Mouse (Mus musculus): ENCODE data around the gene Cdc25a. TPM values are rescaled to one million over a fixed set of nuclear protein-coding genes. Genes with fewer than 3 reads are reported as not detected.

Gene Cdc25a
- total RNA-seq (2021), result 1 to 10 TPM; 5.6 to 6.6 TPM

DNA sequence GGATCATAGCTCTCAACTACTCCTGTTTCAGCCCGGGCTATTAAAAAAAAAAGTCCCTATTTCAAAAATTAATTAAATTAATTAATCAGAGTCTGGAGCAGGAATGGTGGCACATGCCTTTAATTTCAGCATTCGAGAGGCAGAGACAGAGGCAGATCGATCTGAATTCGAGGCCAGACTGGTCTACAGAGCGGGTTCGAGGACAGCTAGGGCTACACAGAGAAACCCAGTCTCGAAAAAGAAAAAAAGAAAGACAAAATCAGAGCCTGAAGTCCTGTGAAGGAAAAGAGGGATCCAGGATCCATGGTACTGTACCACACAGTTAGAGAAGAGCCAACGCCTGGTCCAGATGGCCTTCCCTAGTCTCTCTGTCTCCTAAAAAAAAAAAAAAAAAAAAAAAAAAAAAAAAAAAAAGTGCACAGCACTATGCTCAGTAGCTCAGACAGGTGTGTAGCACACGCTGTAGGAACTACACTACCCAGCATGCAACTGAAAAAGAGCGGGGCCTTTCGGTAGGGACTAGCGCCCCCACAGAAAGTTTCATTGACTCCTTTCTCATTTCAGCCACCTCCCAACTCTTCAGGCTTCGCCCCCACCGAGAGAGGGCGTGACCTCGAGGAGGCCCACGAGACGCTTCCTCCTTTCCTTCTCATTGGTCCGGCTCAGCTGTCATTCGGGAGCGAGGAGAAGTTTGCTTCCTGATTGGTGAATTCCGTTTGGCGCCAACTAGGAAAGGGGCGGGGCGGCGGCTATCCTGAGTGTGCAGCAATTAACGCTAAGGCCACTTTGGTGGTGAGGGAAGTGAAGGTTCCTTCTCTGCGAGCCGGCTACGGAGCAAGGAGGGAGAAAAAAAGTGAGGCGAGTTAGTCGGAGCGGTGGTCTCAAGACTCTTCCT lies at the start of gene Cdc25a:
Gene Cdc25a (plus strand): TSS at position 783 of the 895 bp plus-strand sequence.
- intact Hi-C loops (cut with DNase I), result no loop called here

DNA sequence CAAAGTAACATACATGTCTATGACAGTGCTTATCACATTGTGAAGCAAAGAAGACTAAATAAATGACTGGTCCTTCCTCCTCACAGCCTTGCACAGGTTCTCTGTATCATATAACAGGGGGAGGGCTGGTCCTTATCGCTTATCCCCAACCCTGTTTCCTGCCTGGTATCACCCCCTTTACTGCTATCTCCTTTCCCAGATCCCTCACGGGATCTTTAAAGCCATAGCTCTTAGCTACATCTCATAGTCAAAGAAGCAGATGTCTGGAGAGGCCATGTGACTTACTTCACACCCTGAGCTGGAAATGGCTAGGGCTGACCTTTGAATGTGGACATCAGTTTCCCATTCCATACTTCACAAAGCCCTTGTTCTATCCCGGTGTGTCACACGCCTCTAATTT lies 49.6 kb upstream of the Cdc25a start:
- DNase-seq (ENCODE audit: extremely low spot score in 1 of 2, low spot score in 2 of 2), result no peak
- intact Hi-C loops (cut with DNase I), result no loop called here

More for the DNA sequence above, at the start of gene Cdc25a:
- peak; percentile 97 for DNase-seq (ENCODE audit: extremely low spot score in 1 of 2, low spot score in 2 of 2)

GRCm38 (mm10) chr9:109826181-109826580 lies 49.2 kb upstream of the Cdc25a start:
- no peak for DNase-seq (ENCODE audit: extremely low spot score in 1 of 2, low spot score in 2 of 2)
- intact Hi-C loops (cut with DNase I), result no loop called here

DNA sequence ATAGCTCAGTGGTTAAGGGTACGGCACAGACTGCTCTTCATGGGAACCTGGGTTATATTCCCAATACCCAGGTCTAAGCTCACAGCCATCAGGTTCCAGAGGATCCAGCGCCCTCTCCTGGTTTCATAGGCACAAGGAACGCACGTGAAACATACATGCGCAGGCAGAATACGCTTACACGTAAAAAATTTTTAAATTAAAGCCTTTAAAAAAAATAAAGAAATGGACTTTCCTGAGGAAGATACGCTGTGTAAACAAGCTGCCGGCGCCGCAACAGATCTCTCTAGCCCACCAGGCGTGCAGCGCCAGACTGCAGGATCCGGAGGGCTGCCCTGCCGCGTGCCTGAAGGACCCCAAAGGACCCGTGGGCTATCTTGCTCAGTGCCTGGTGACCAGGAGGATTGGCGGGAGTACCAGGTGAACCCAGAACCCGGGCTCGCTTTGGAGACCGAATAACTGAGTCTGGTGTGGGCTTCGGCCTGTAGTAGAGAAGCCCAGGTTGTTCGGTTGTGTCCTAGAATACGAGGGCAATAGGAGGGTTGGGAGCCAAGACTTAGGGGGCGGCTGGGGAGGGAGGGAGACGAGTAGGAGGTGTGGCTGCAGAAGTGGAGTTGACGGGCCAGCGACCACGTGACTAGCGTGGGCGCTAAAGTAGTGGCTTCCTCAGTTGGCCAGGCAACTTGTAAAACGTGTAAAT lies 42.8 kb upstream of the Cdc25a start, which contains the start of gene Nme6:
Gene Nme6 (plus strand): TSS at position 359 of the 697 bp plus-strand sequence.
- intact Hi-C loops (cut with DNase I), result loop anchor here (10.0 kb wide), 1 partner anchor 738 kb away; the partner anchor contains the start of gene Plxnb1
- DNase-seq (ENCODE audit: extremely low spot score in 1 of 2, low spot score in 2 of 2), result peak; percentile 72 to 89

DNA sequence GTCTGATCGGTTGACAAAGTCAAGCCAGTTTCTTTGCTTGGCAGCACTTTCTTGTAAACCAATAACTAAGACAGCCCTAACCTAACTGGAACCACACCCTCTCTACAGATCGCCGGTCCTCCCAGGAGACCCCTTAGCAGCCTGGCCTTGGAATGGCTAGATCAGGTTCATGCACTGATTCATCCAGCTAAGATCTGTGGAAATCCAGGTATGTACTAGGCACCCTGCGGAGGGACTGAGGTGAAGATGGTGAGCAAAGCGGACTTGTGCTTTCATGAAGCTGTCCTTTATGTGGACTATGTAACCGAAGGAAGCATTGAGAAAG lies 42.3 kb upstream of the Cdc25a start:
- DNase-seq (ENCODE audit: extremely low spot score in 1 of 2, low spot score in 2 of 2), result no peak
- intact Hi-C loops (cut with DNase I), result loop anchor here (10.0 kb wide), 1 partner anchor 738 kb away; the partner anchor contains the start of gene Plxnb1

- intact Hi-C loops (cut with DNase I), result no loop called here
- peak in 1 of 2 experiments; percentile 30 for DNase-seq (ENCODE audit: extremely low spot score in 1 of 2, low spot score in 2 of 2)
Observed at GRCm38 (mm10) chr9:109849312-109849758, 26.0 kb upstream of the Cdc25a start, which contains the start of gene Camp. Gene Camp, minus strand, starts transcription at chr9:109849617.

DNA sequence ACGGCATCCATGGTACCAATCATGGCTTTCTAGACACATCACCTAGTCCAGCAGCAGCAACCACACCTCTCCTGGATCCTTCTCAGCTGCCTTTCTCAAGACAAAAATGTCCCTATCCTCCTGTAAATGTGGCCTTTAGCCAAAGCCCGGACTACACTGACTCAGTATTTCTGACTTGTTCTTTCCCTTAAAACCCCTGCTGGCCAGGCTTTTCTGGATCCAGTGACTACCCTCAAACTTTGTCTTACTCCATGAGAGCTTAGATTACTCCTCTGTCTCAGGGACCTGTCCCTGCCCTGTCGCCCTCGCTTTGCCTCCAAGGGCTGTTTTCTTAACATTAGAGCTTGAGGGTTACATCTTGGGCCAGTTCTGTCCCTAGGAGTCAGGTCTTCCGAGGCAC lies 25.3 kb upstream of the Cdc25a start:
- DNase-seq (ENCODE audit: extremely low spot score in 1 of 2, low spot score in 2 of 2), result no peak
- intact Hi-C loops (cut with DNase I), result no loop called here

DNA sequence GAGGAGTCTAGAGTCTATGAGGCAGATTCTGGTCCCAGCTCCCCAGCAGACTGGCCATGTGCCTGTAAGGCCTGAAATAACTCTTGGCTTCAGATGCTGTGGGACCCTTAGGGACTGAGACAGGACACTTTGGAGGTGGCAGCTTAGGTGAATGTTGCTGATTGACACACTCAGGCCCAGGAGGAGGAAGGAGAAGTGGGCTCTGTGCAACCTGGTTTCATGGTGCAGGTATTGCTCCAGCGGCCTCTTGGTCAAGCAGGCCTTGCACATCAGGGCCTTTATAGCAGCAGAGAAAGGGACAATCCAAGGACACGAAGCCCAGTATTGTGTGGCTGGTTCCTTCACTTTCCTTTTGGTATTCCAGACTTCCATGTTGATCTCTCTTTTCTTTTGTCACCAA lies 21.0 kb upstream of the Cdc25a start:
- intact Hi-C loops (cut with DNase I), result no loop called here

GRCm38 (mm10) chr9:109855947-109856346 lies 19.4 kb upstream of the Cdc25a start:
- intact Hi-C loops (cut with DNase I), result no loop called here
- DNase-seq (ENCODE audit: extremely low spot score in 1 of 2, low spot score in 2 of 2), result no peak

More for the DNA sequence above, 21.0 kb upstream of the Cdc25a start:
- DNase-seq (ENCODE audit: extremely low spot score in 1 of 2, low spot score in 2 of 2), result no peak

- DNase-seq (ENCODE audit: extremely low spot score in 1 of 2, low spot score in 2 of 2), result peak; percentile 48 to 79
- intact Hi-C loops (cut with DNase I), result loop anchor here (5.0 to 10.0 kb wide), 2 partner anchors 738 to 775 kb away; no protein-coding TSS in a partner anchor
Observed at GRCm38 (mm10) chr9:109862397-109863044, 12.9 kb upstream of the Cdc25a start.

DNA sequence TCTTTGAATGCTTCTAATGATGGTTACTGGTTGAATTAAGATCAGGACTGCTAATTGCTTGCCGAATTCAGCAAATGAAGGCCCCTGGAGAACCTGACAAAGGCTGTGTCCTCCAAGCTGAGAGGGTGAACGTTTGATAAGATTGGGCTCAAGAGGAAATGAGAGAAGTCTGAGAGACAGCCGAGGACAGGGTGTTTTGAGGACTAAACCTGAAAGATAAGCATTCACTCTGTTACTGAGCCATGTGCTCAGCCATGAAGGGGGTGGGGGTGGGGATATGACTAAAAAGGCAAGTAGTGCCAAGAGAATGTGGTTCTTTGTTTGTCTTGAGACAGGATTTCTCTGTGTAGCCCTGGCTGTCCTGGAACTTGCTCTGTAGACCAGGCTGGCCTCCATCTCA lies 12.3 kb upstream of the Cdc25a start:
- no peak for DNase-seq (ENCODE audit: extremely low spot score in 1 of 2, low spot score in 2 of 2)
- intact Hi-C loops (cut with DNase I), result loop anchor here (5.0 to 10.0 kb wide), 2 partner anchors 738 to 776 kb away; no protein-coding TSS in a partner anchor

GRCm38 (mm10) chr9:109866218-109866617 lies 9.2 kb upstream of the Cdc25a start:
- no peak for DNase-seq (ENCODE audit: extremely low spot score in 1 of 2, low spot score in 2 of 2)
- intact Hi-C loops (cut with DNase I), result loop anchor here (10.0 kb wide), 1 partner anchor 741 kb away; no protein-coding TSS in a partner anchor

GRCm38 (mm10) chr9:109870983-109871572 lies 4.3 kb upstream of the Cdc25a start:
- intact Hi-C loops (cut with DNase I), result no loop called here
- DNase-seq (ENCODE audit: extremely low spot score in 1 of 2, low spot score in 2 of 2), result no peak

- peak; percentile 21 to 85 for DNase-seq (ENCODE audit: extremely low spot score in 1 of 2, low spot score in 2 of 2)
- intact Hi-C loops (cut with DNase I), result no loop called here
Observed at GRCm38 (mm10) chr9:109875695-109876601, 569 bp downstream of the Cdc25a start.

DNA sequence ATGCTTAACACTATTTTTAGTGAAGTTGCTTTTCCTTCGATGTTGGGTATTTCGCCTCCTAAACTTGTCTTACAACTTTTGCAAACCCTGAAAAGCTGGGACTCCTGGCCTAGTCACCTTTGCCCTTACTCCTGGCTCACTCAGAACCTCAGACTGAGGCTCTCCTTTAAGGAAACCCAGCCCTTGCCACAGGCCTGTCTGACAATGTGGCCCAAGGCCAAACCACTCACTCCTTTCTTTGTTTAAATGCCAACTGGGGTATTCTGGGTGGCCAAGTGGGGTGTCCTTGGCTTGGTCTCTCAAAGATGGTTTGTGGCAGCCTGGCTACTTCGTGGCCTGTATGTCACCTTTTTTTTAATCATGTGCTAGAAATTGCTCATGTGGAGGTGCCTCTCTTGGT lies 1.4 kb downstream of the Cdc25a start:
- intact Hi-C loops (cut with DNase I), result no loop called here
- DNase-seq (ENCODE audit: extremely low spot score in 1 of 2, low spot score in 2 of 2), result peak in 1 of 2 experiments; percentile 34

DNA sequence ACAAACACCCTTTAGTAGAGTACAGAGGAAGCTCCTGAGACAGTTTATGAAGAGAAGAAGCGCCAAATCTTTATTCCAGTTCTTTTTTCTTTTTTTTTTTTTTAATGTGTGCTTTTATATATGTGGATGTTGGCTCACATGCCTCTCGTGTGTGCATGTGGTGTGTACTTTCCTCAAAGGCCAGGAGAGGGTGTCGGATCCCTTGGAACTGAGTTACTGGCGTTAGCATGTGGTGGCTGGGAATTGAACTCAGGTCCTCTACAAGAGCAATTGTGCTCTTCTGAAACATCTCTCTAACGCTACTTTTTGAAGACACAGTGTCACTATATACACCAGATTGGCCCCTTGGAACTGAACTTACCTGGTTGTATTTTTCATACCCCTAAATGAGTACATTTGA lies 2.3 kb downstream of the Cdc25a start:
- intact Hi-C loops (cut with DNase I), result no loop called here
- no peak for DNase-seq (ENCODE audit: extremely low spot score in 1 of 2, low spot score in 2 of 2)

GRCm38 (mm10) chr9:109879305-109879704 lies 3.9 kb downstream of the Cdc25a start:
- intact Hi-C loops (cut with DNase I), result no loop called here
- DNase-seq (ENCODE audit: extremely low spot score in 1 of 2, low spot score in 2 of 2), result no peak

DNA sequence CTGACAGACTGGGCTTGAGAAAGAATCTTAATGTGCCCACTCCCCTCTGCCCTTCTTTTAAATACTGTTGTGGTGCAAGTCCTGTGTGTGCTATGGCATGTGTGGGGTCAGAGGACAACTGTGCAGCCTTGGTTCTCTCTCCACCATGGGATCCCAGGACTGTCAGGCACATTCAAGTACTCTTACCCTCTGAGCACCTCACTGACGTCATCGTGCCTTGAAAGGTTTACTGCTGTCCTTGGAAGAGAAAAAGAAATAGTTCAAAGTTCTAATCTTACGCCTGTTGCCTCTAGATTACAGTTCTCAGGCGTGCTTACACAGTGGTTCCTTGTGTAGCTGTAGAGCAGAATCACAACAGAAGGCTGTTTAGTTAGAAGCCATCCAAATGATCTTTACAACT lies 10.9 kb downstream of the Cdc25a start:
- intact Hi-C loops (cut with DNase I), result no loop called here
- DNase-seq (ENCODE audit: extremely low spot score in 1 of 2, low spot score in 2 of 2), result no peak

All from left cerebral cortex, postnatal 10 days (tissue).